Mouse (Mus musculus): ENCODE results near the gene Dclk1. TPM values are rescaled to one million over a fixed set of nuclear protein-coding genes. Genes with fewer than 3 reads are reported as not detected.

Dclk1 gene
- total RNA-seq, 2 experiments from 2014 or later = 589 to 662 TPM

- peak in 1 of 2 experiments; percentile 33 for DNase-seq (ENCODE audit: extremely low spot score in 1 of 2, low spot score in 1 of 2)
These were observed 6.3 kb downstream of the Dclk1 start for GRCm38 (mm10) chr3:55248508-55248907.

- DNase-seq (ENCODE audit: extremely low spot score in 1 of 2, low spot score in 1 of 2) = no peak
These were observed 8.5 kb downstream of the Dclk1 start for GRCm38 (mm10) chr3:55250631-55251030.

- no peak for DNase-seq (ENCODE audit: extremely low spot score in 1 of 2, low spot score in 1 of 2)
These were observed 18.0 kb downstream of the Dclk1 start for GRCm38 (mm10) chr3:55260139-55260538.

GRCm38 (mm10) chr3:55266091-55266490 lies 23.9 kb downstream of the Dclk1 start:
- no peak for DNase-seq (ENCODE audit: extremely low spot score in 1 of 2, low spot score in 1 of 2)

GRCm38 (mm10) chr3:55269802-55270201 lies 27.6 kb downstream of the Dclk1 start:
- no peak for DNase-seq (ENCODE audit: extremely low spot score in 1 of 2, low spot score in 1 of 2)

- DNase-seq (ENCODE audit: extremely low spot score in 1 of 2, low spot score in 1 of 2) = no peak
These were observed 28.2 kb downstream of the Dclk1 start for GRCm38 (mm10) chr3:55270345-55270744.

GRCm38 (mm10) chr3:55270920-55271319 lies 28.8 kb downstream of the Dclk1 start:
- DNase-seq (ENCODE audit: extremely low spot score in 1 of 2, low spot score in 1 of 2) = no peak

GRCm38 (mm10) chr3:55272536-55272935 lies 30.4 kb downstream of the Dclk1 start:
- no peak for DNase-seq (ENCODE audit: extremely low spot score in 1 of 2, low spot score in 1 of 2)

GRCm38 (mm10) chr3:55276446-55276845 lies 34.3 kb downstream of the Dclk1 start:
- no peak for DNase-seq (ENCODE audit: extremely low spot score in 1 of 2, low spot score in 1 of 2)

GRCm38 (mm10) chr3:55276851-55277250 lies 34.7 kb downstream of the Dclk1 start:
- no peak for DNase-seq (ENCODE audit: extremely low spot score in 1 of 2, low spot score in 1 of 2)

GRCm38 (mm10) chr3:55277829-55278228 lies 35.7 kb downstream of the Dclk1 start:
- no peak for DNase-seq (ENCODE audit: extremely low spot score in 1 of 2, low spot score in 1 of 2)

GRCm38 (mm10) chr3:55279923-55280322 lies 37.8 kb downstream of the Dclk1 start:
- no peak for DNase-seq (ENCODE audit: extremely low spot score in 1 of 2, low spot score in 1 of 2)

GRCm38 (mm10) chr3:55280471-55280870 lies 38.3 kb downstream of the Dclk1 start:
- DNase-seq (ENCODE audit: extremely low spot score in 1 of 2, low spot score in 1 of 2) = no peak

GRCm38 (mm10) chr3:55284215-55284614 lies 42.1 kb downstream of the Dclk1 start:
- DNase-seq (ENCODE audit: extremely low spot score in 1 of 2, low spot score in 1 of 2) = no peak

GRCm38 (mm10) chr3:55288726-55289125 lies 46.6 kb downstream of the Dclk1 start:
- DNase-seq (ENCODE audit: extremely low spot score in 1 of 2, low spot score in 1 of 2) = no peak

GRCm38 (mm10) chr3:55291964-55292363 lies 49.8 kb downstream of the Dclk1 start:
- no peak for DNase-seq (ENCODE audit: extremely low spot score in 1 of 2, low spot score in 1 of 2)

- no peak for DNase-seq (ENCODE audit: extremely low spot score in 1 of 2, low spot score in 1 of 2)
These were observed 50.7 kb downstream of the Dclk1 start for GRCm38 (mm10) chr3:55292783-55293430.

- no peak for DNase-seq (ENCODE audit: extremely low spot score in 1 of 2, low spot score in 1 of 2)
These were observed 63.5 kb downstream of the Dclk1 start for GRCm38 (mm10) chr3:55305653-55306052.

- DNase-seq (ENCODE audit: extremely low spot score in 1 of 2, low spot score in 1 of 2) = no peak
These were observed 65.5 kb downstream of the Dclk1 start for GRCm38 (mm10) chr3:55307553-55308177.

GRCm38 (mm10) chr3:55309961-55310360 lies 67.8 kb downstream of the Dclk1 start:
- DNase-seq (ENCODE audit: extremely low spot score in 1 of 2, low spot score in 1 of 2) = no peak

GRCm38 (mm10) chr3:55315827-55316226 lies 73.7 kb downstream of the Dclk1 start:
- DNase-seq (ENCODE audit: extremely low spot score in 1 of 2, low spot score in 1 of 2) = no peak

- no peak for DNase-seq (ENCODE audit: extremely low spot score in 1 of 2, low spot score in 1 of 2)
These were observed 75.9 kb downstream of the Dclk1 start for GRCm38 (mm10) chr3:55318021-55318420.
